Mouse (Mus musculus) neural tube, postnatal 0 days (tissue): ENCODE measurements around the gene Zmym5. TPM values are rescaled to one million over a fixed set of nuclear protein-coding genes. Genes with fewer than 3 reads are reported as not detected.

Experiments
- polyA plus RNA-seq: library from polyadenylated mRNA; unstranded; fragments of >200 nt; fragmentation: Nextera tagmentation; extraction: Ambion mirVana; gene quantifications from 2 replicates; pipeline ENCODE4 v1.2.1, GENCODE M21; 2015

Zmym5 gene
- polyA plus RNA-seq = 24.8 TPM in 2 replicates

DNA sequence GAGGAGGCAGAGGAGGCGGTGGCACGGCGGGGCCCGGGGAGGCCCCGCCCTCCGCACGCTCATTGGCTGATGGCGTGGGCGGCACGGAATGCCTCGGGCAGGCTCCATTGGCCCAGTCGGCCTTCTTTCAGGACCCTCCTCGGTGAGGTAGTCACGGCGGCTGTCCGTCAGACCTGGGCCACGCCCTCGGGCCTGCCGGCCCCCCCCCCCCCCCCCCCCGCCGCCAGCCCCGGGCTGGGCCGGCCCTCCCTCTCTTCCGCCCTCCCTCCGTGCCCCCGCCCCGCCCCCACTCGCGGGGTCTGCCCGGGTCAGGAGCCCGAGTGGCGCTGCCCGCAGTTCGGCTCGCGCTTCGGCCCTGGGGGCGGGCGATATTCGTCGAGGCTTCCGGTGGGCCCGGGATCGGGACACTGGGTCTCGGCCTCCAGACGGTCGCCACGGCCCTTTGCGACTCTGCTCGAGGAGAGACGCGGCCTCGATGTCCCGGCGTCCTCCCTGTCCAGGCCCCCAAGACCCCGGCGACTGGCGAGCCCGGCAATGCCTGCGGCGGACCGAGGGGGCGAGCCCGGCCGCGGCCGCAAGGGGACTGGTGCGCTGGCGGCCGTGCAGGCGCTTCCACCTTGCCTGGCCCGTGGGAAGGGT, at the start of gene Zmym5:
Gene Zmym5 (minus strand): TSS at position 16 of the 639 bp plus-strand sequence.

DNA sequence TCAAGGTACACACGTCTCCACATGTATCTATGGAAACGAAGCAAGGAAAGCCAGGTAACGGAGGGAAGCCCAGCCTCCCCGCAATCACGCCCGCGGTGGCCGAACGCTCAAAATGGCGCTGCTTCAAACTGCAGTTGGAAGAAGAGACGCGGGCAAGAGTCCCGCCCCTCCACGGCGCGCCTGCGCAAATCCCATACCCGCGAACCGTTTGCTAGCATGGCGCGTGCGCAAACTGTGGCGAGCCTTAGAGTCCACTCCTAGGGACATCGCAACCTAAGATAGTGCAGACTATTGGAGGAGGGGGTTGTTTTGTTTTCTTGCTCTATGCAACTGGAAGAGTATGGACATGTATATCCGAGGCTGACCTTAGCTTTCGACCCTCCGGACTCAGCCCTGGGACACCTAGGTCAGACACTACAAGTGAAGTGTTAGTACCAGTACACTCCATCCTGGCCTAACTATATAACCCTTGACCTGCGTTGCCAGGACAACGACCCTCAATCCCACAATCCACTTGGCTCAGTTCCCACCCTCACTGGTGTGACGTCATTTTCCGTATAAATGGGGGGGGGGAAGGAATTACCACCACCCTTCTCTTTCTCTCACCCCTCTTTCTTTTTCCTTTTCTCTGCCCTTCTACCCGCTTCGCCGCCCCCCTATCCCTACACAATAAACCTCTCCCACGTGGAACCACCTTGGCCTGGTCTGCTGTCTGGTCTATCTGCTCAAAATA, 33.1 kb downstream of the Zmym5 start, which contains the start of gene Pspc1:
Gene Pspc1 (minus strand): TSS at position 117 of the 733 bp plus-strand sequence.

Other genes with a start within 250 kb of the Zmym5 start
- gene Cenpj, start 236.3 kb downstream of the Zmym5 start, polyA plus RNA-seq = 2.2 and 2.3 TPM in 2 replicates
- 1.2 and 1.7 TPM in 2 replicates for gene Parp4, start 236.1 kb downstream of the Zmym5 start, polyA plus RNA-seq
- 38.8 and 40.8 TPM in 2 replicates for gene Mphosph8, start 143.5 kb downstream of the Zmym5 start, polyA plus RNA-seq
- gene Pspc1, start 33.4 kb downstream of the Zmym5 start, polyA plus RNA-seq = 32.2 and 34.4 TPM in 2 replicates
- gene Zmym2, start 74.9 kb upstream of the Zmym5 start, polyA plus RNA-seq = 20.5 and 21.0 TPM in 2 replicates
- gene Gja3, start 246.4 kb upstream of the Zmym5 start, polyA plus RNA-seq = 0.42 and 1.0 TPM in 2 replicates